Mouse (Mus musculus) forebrain, embryonic 10.5 days (tissue): ENCODE measurements around the gene Ccdc113. TPM values are rescaled to one million over a fixed set of nuclear protein-coding genes. Genes with fewer than 3 reads are reported as not detected.

Experiments
- DNase-seq: peaks from one replicate; pipeline ENCODE4 v3.0.0-alpha.2; 2017; ENCODE audit warnings: low spot score; ENCODE audit errors: extremely low spot score
- H3K27ac ChIP-seq: fragments of 300-500 bp; sonication (generic); 2 replicates; pipeline ENCODE4 v1.5.1; 2016; ENCODE audit warnings: mild to moderate bottlenecking
- H3K27me3 ChIP-seq: fragments of 300-500 bp; sonication (generic); 2 replicates; pipeline ENCODE4 v1.6.1; 2016; ENCODE audit warnings: mild to moderate bottlenecking; ENCODE audit not compliant: poor library complexity, severe bottlenecking
- H3K36me3 ChIP-seq: fragments of 300-500 bp; sonication (generic); replicated peaks from 2 replicates; pipeline ENCODE4 v1.6.1; 2016; ENCODE audit warnings: mild to moderate bottlenecking, moderate library complexity
- H3K4me1 ChIP-seq: fragments of 300-500 bp; sonication (generic); 2 replicates; pipeline ENCODE4 v1.6.1; 2016
- H3K4me3 ChIP-seq: fragments of 300-500 bp; sonication (generic); 2 replicates; pipeline ENCODE4 v1.5.1; 2016; ENCODE audit warnings: mild to moderate bottlenecking, moderate library complexity
- H3K9me3 ChIP-seq: fragments of 300-500 bp; sonication (generic); 2 replicates; pipeline ENCODE4 v1.6.1; 2016; ENCODE audit warnings: mild to moderate bottlenecking, moderate library complexity
- WGBS: fragments of 180-500 bp; shearing (Covaris S2); methylation state at CpG from one replicate; pipeline ENCODE4 v1.1.7; 2016; 5-methylcytosine and 5-hydroxymethylcytosine counted together
- polyA plus RNA-seq: library from polyadenylated mRNA; unstranded; fragments of >200 nt; fragmentation: Nextera tagmentation; extraction: Ambion mirVana; gene quantifications from 2 replicates; pipeline ENCODE4 v1.2.1, GENCODE M21; 2016

The Ccdc113 gene
- polyA plus RNA-seq, result 0.15 TPM in 1 of 2 replicates, not detected in the other

DNA sequence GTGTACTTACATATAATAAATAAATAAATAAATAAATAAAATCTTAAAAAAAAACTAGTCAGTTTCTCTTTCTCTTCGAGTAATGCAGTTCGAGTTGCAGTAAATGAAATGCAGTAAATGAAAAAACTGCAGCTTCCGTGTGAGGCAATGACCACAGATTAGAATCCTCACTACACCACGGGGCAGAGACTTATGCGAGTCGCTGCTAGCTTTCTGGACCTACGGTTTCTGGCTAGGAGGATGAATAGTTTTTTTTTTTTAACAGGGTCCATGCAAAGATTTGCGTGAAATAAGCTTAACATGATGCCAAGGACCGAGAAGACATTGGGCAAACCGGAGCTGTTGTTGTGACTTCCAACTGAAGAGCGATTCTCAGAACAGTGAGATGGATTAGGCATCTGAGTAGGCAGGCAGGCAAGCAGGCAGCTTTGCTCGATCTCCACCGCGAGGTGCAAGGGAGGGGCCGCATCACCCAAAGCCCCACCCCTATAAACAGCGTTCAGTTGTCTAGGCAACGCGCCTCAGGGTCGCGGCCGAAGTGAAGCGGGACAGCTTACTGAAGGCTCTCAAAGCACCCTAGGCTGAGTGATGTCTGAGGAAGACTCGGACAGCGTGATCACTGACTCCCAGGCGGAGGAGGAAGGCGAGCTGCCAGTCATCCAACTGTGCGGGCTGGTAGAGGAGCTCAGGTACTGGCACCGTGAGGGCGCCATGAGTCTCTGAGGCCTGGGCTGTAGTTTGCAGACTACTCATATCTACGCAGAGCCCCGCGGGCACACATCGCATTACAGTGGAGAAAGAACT lies at the start of gene Ccdc113:
TSS of gene Ccdc113 (plus strand) at position 502 of the 804 bp plus-strand sequence.
- Histone ChIP-seq H3K4me3 (peak within 1 kb of the TSS; percentile 59), H3K27ac (0 out of 2 replicates have a peak within 1 kb of the TSS, but pooled peaks have one; percentile 11), H3K36me3 (no peaks in the 10 kb centered on the region), H3K9me3 (no peaks in the 10 kb centered on the region), H3K4me1 (peaks cover 10% of the 10 kb centered on the region), H3K27me3 (peaks cover 5% of the 10 kb centered on the region; the same call in 1 of the 2 replicates)
- peak; percentile 70 for DNase-seq
- WGBS, result 8% methylated on average over 33 of the region's 33 CpGs

DNA sequence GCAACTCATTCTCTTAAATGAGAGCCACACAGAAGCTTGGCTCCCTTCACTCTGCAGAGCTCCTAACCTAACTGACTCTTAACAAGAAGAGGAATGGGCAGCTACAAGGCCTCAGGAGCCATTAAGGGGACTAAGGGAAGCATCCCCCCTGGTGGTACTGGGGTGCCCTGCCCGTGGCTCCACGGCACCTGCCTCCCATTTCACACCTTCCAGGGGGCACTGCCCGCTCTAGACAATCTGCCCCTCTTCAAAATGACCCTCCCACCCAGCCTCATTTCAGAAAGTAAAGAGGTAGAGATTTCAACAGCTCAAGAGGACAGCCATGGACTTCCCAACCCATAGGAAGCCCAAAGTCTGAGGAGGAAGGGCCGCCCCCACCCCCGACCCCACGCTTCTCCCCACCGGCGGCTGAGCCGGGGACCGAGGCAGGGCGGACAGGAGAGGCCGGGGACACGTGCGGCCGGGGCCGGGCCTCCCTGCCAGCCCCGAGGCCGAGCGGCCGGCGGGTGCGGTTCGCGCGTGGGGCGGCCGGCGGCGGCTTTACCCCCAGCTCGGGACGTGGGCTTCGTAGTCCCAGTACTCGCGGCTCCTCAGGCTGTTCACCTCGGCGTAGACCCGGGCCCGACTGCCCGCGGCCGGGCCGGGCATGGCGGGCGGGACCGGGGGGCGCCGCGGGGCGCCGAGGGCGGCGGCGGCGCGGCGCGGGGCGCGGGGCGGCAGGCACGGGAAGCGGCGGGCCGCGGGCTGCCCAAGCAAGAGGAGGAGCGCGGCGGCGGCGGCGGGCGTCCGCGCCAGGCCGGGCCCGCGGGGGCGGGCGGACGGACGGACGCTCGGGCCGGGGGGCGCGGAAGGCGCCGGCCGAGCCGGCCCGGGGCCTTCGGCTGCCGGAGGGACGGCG lies 45.8 kb upstream of the Ccdc113 start:
- Histone ChIP-seq H3K36me3 (peaks cover 40% of the 10 kb centered on the region), H3K27ac (peak overlapping the region; percentile 93), H3K4me3 (peak overlapping the region; percentile 99), H3K9me3 (no peaks in the 10 kb centered on the region), H3K27me3 (no peaks in the 10 kb centered on the region), H3K4me1 (peaks cover 22% of the 10 kb centered on the region)
- peak; percentile 23 for DNase-seq
- WGBS, result 1% methylated on average over 92 of the region's 95 CpGs

DNA sequence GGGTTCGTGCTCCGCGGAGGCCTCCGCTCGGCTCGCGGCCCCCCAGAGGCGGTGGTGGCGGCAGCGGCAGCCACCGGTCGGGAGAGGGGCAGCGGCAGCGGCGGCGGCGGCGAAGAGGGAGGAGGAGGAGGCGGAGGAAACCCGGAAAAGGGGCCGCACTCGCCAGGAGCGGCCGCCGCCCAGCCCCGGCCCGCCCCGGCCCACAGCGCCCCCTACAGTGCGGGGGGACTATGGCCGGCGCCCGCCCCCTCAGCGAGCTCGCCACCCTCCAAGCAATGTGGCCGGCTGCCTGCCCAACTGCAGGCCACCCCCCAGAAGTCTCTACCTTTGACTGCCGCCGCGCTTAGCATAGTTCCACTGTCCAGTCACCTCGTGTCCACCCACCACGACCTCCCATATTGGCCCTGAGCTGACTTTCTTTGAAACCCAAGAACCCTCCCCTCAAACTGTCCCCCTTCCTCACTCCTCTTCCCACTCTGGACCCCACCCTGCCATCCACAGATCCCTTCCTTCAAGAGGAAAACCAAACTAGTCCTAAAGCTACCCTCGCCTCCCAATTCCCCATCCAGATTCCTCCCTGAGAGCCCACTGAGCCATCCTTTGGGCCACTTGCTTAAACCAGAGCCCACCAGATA lies 45.1 kb upstream of the Ccdc113 start:
- DNase-seq, result peak; percentile 79
- Histone ChIP-seq H3K4me1 (peaks cover 22% of the 10 kb centered on the region), H3K9me3 (no peaks in the 10 kb centered on the region), H3K27ac (peak overlapping the region; percentile 93), H3K27me3 (no peaks in the 10 kb centered on the region), H3K36me3 (peaks cover 32% of the 10 kb centered on the region), H3K4me3 (peak overlapping the region; percentile 99)
- WGBS, result 2% methylated on average over 19 of the region's 42 CpGs

DNA sequence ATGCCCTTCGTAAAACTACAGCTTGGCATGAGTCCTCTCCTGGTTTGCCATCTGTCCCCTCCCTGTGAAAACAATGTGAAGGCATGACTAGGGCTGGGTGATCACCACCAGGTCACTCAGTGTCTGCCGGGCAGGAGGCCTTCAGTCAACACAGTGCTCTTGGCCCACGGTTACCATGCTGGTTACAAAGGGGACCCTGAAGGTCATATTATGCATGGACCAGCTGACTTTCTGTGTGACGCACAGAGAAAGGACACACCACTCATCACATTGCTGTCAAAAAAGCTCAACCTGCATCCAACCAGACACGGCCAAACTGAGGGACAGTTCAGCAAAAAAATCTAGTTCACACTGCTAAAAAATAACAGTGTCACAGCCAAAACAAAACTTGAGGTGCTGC lies 43.9 kb upstream of the Ccdc113 start, which contains the start of gene Csnk2a2:
TSS of gene Csnk2a2 (minus strand) at position 34 of the 400 bp plus-strand sequence.
- peaks cover 21% of the 10 kb centered on the region for H3K36me3 ChIP-seq
- H3K27me3 ChIP-seq, result no peaks in the 10 kb centered on the region
- DNase-seq, result no peak
- H3K4me3 ChIP-seq, result peak within 1 kb of the TSS; percentile 99
- peak within 1 kb of the TSS; percentile 93 for H3K27ac ChIP-seq
- 83% methylated on average over 5 of the region's 5 CpGs for WGBS
- no peaks in the 10 kb centered on the region for H3K9me3 ChIP-seq
- peaks cover 22% of the 10 kb centered on the region for H3K4me1 ChIP-seq

DNA sequence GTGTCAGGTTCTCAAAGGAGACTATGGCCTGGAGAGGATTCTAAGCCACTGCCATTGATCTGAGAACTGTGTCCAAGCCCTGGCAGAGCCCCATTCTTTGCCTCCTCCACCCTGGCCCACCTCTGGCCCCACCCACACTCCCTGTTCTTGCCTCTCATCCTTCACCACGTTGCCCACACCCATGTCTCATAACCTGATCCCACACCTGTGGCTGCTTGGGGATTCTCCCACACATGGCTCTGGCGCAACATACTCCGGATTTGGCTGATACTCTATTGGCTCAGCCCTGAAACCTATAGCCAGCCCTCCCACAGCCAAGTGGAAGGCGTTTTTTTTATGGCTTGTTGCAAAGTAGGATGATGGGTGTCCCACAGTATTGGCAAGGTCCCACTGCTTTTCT lies 41.8 kb upstream of the Ccdc113 start:
- no peaks in the 10 kb centered on the region for H3K27me3 ChIP-seq
- peaks cover 16% of the 10 kb centered on the region for H3K4me1 ChIP-seq
- WGBS, result 72% methylated on average over 4 of the region's 4 CpGs

DNA sequence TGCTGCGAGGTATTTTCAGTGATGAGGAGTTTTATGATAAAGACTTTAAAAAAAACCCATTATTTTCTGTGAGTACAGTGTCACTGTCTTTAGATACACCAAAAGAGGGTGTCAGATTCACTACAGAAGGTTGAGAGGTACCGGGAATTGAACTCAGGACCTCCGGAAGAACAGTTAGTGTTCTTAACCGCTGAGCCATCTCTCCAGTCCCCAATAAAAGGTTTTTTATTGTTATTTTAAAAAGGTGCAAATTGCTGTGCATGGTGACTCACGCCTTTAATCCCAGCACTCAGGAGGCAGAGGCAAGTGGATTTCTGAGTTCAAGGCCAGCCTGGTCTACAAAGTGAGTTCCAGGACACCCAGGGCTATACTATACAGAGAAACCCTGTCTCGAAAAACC lies 38.4 kb upstream of the Ccdc113 start:
- 86% methylated on average over 6 of the region's 6 CpGs for WGBS
- H3K27ac ChIP-seq, result no peak overlapping the region

More for the DNA sequence above, 41.8 kb upstream of the Ccdc113 start:
- no peak for DNase-seq
- Histone ChIP-seq H3K27ac (no peak overlapping the region), H3K4me3 (no peak overlapping the region), H3K36me3 (peaks cover under 1% of the 10 kb centered on the region; the same call in 1 of the 2 replicates), H3K9me3 (no peaks in the 10 kb centered on the region)

DNA sequence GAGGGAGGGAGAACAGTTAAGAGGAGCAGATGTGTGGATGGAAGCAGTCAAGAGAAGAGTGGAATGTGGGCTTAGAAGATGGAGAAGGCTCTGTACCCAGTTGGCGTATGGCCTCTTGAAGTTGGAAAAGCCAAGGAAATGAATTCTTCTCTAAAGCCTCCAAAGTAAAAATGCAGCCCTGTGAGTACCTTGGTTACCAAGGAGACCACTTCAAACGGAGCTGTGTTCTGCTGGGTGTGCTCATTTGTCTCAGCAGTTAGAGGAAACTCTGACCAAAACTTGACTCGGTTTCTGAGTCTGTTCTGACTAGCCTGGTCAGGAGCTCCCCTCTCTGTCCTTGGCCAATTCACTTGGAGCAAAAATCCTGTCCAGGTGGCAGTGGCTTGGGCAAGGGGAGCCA lies 37.5 kb upstream of the Ccdc113 start:
- 57% methylated on average over 3 of the region's 3 CpGs for WGBS
- no peaks in the 10 kb centered on the region for H3K36me3 ChIP-seq
- no peaks in the 10 kb centered on the region for H3K9me3 ChIP-seq
- H3K4me1 ChIP-seq, result no peaks in the 10 kb centered on the region
- no peaks in the 10 kb centered on the region for H3K27me3 ChIP-seq
- no peak overlapping the region for H3K27ac ChIP-seq
- H3K4me3 ChIP-seq, result no peak overlapping the region
- no peak for DNase-seq

More for the DNA sequence above, 38.4 kb upstream of the Ccdc113 start:
- Histone ChIP-seq H3K36me3 (no peaks in the 10 kb centered on the region), H3K27me3 (no peaks in the 10 kb centered on the region), H3K9me3 (no peaks in the 10 kb centered on the region), H3K4me1 (no peaks in the 10 kb centered on the region), H3K4me3 (no peak overlapping the region)
- no peak for DNase-seq

DNA sequence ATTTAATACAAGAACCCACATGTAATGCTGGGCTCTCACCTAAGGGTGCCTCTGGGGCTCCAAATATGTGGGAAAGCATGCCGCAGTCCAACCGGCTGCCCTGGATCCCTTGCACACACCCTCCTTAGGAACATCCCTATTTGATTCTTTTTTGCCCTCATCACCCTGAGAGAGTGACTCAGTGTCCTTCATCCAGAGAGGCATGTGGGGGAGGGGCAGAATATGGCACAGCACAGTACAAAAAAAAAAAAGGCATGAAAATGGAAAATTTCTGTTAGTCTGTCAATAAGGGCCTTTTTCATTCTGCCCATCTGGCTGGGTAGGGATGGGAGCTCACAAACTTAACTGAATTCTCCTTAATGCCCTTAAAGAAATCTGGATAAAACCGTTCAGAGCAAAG lies 36.1 kb upstream of the Ccdc113 start:
- WGBS, result 81% methylated on average over 3 of the region's 3 CpGs

DNA sequence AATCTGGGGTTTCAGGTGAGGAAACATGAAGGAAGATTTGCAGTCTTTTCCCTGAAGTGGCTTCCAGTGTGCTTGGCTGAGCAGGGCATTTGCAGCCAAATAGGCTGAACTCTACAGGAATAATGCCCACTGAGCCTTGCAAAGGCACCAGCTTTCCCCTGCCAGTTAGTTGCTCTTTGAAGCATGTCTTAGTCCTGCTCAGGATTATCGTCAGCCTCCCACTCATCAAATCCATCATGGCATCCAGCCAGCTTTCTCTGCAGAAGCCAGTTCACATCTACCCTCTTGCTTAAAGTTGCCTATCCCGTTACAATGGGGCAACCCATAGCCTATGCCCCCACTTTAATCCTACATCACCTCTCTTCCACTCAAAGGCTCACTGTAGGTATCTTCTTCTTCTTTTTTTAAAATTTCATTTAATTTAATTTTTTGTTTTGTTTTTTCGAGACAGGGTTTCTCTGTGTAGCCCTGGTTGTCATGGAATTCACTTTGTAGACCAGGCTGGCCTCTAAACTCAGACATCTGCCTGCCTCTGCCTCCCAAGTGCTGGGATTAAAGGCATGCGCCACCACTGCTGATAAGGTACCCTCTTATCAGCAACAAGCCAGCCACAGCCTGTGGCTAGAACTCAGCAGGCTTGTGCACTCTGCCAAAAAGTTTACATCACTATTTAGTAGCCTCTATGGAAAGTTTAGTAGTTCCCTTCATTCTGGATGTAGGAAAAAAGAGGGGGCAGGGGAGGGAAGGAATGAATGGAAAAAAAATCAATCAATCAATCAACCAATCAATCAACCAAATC lies 34.4 kb upstream of the Ccdc113 start:
- Histone ChIP-seq H3K36me3 (no peaks in the 10 kb centered on the region), H3K4me1 (no peaks in the 10 kb centered on the region), H3K27ac (no peak overlapping the region), H3K27me3 (no peaks in the 10 kb centered on the region), H3K9me3 (no peaks in the 10 kb centered on the region), H3K4me3 (no peak overlapping the region)
- DNase-seq, result no peak
- WGBS, result 68% methylated on average over 4 of the region's 4 CpGs

More for the DNA sequence above, 36.1 kb upstream of the Ccdc113 start:
- H3K4me1 ChIP-seq, result no peaks in the 10 kb centered on the region
- no peaks in the 10 kb centered on the region for H3K9me3 ChIP-seq
- DNase-seq, result no peak
- no peaks in the 10 kb centered on the region for H3K27me3 ChIP-seq
- H3K4me3 ChIP-seq, result no peak overlapping the region
- no peaks in the 10 kb centered on the region for H3K36me3 ChIP-seq
- H3K27ac ChIP-seq, result no peak overlapping the region

DNA sequence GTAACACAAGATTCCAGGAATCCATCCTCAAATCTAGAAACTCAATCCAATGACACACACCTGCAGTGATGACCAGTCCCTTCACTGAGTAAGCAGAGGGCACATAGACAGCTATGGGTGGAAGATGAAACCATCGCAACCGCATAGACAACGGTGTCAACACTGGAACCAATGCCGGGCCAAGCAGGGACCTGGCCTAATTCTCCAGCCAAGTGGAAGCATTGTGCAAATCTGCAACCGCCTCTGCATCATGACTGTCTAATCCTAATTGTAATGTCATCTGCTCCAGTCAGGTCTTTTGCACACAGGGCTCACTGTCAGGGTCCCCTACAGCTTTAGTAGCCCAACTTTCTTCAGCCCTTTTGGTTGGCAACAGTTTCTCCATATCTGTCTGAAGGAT lies 33.4 kb upstream of the Ccdc113 start:
- Histone ChIP-seq H3K4me1 (no peaks in the 10 kb centered on the region), H3K27me3 (no peaks in the 10 kb centered on the region), H3K4me3 (no peak overlapping the region), H3K9me3 (no peaks in the 10 kb centered on the region), H3K36me3 (no peaks in the 10 kb centered on the region), H3K27ac (no peak overlapping the region)
- 92% methylated on average over 5 of the region's 5 CpGs for WGBS
- DNase-seq, result no peak

DNA sequence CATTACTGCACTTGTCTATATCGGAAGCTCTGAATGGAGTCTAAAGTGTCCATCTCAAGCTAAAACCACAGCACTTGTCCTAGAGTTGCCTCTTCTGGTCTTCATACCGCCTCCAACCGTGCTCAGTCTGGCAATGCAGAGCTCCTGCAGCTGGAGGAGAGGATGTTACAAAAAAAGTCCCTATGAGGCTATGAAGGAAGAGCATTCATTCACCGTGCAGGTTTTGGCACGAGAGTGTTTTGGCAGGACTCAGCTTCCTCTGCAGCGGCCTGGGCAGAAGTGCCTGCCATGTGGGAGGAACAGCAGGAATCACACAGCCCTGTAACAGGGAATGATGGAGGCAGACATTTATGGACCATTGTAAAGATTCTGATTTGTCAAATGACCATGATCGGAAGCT lies 31.5 kb upstream of the Ccdc113 start:
- Histone ChIP-seq H3K36me3 (no peaks in the 10 kb centered on the region), H3K4me3 (no peak overlapping the region), H3K27me3 (no peaks in the 10 kb centered on the region), H3K27ac (no peak overlapping the region), H3K4me1 (no peaks in the 10 kb centered on the region), H3K9me3 (no peaks in the 10 kb centered on the region)
- 91% methylated on average over 7 of the region's 7 CpGs for WGBS
- DNase-seq, result no peak

DNA sequence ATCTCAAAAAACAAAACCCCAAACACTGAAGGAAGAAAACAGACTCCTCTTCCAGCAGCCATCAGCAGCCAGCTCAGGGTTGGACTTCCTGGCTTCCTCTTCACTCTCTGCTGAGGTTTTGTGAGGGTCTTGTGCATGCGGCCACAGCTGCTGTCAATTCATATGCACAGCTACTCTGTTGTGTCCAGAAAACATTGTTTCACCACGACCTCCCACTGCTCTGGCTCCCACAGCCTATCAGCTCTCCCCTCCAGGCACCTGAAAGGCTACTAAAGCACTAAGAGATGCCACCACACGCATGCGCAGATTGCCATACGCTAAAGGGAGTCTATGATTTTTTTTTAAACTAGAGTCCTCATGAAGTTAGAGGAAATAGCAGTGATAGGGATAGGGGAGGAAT lies 29.1 kb upstream of the Ccdc113 start:
- no peak overlapping the region for H3K4me3 ChIP-seq
- H3K27me3 ChIP-seq, result no peaks in the 10 kb centered on the region
- no peaks in the 10 kb centered on the region for H3K4me1 ChIP-seq
- no peaks in the 10 kb centered on the region for H3K36me3 ChIP-seq
- no peak for DNase-seq
- H3K27ac ChIP-seq, result no peak overlapping the region
- H3K9me3 ChIP-seq, result no peaks in the 10 kb centered on the region
- 67% methylated on average over 5 of the region's 5 CpGs for WGBS
